Mouse (Mus musculus): Measurements from ENCODE around the gene Zfp583. TPM values are rescaled to one million over a fixed set of nuclear protein-coding genes. Genes with fewer than 3 reads are reported as not detected.
"Not testable (repeated sequence)": the region's sequence is repeated elsewhere in the genome, so short reads cannot be mapped to it uniquely, and the experiment has no call there.

Gene Zfp583
- polyA plus RNA-seq, 1 experiment from 2014 or later = 6.9 TPM

DNA sequence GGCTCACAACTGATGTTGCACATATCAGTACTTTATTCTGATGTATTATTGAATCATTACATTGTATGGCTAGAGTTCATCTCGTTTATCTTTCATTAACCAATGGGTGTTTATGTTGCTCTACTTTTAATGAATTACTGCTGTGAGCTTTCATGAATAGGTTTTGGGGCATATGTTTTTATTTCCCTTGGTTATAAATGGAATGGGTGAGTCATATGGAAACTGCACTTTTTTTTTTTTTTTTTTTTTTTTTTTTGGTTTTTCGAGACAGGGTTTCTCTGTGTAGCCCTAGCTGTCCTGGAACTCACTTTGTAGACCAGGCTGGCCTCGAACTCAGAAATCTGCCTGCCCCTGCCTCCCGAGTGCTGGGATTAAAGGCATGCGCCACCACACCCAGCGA lies 40.0 kb downstream of the Zfp583 start:
- H3K4me3 ChIP-seq (ENCODE audit: low read length); H3K4me1 ChIP-seq (replicated peaks; ENCODE audit: control insufficient read depth, insufficient read depth, low read length); H3K27me3 ChIP-seq (ENCODE audit: control insufficient read depth, insufficient read depth, low read depth, low read length); H3K9me3 ChIP-seq (ENCODE audit: control insufficient read depth, low read length); H3K4me2 ChIP-seq (ENCODE audit: low read depth, low read length); ATAC-seq (ENCODE audit: low read depth); H3K27ac ChIP-seq (ENCODE audit: low read length); H3K36me3 ChIP-seq (ENCODE audit: control insufficient read depth, insufficient read depth, low read length); H3K9ac ChIP-seq (ENCODE audit: low read length): not testable (repeated sequence)
- 87% methylated on average over 5 of the region's 6 CpGs for WGBS

DNA sequence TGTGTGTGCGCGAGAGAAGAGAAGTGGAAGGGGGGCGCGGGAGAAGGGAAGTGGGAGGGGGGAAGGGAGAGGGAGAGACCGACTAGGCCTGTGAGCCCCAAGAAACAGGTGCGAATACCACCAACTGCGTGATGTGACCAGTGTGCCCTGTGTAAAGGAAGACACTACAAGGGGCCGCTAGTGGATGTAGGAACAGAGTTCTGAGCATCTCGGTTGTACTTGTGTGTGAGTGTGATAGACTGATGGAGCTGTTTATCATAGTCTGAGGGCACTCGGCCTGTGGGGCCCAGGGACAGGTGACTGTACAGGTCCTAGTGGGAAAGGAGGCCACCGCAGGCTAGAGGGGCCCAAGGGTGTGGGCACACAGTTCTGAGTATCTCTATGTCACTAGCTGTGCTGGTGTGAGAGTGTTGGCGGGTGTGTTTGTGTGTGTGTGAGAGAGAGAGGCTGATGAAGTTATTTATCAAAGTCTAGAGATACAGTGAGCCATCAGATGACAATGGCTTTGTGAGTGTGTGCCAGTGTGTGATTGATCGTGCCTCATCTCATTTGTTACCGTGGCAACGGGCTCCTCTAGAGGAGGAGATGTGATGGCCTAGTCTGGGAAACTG lies 44.1 kb downstream of the Zfp583 start:
- H3K4me2 ChIP-seq (ENCODE audit: low read depth, low read length) = peak overlapping the region; percentile 76
- H3K9ac ChIP-seq (ENCODE audit: low read length) = peak overlapping the region; percentile 59
- no peak; the same call in none of the 2 replicates for ATAC-seq (ENCODE audit: low read depth)
- H3K9me3 ChIP-seq (ENCODE audit: control insufficient read depth, low read length) = no peaks in the 10 kb centered on the region
- H3K27ac ChIP-seq (ENCODE audit: low read length) = no peak overlapping the region
- H3K27me3 ChIP-seq (ENCODE audit: control insufficient read depth, insufficient read depth, low read depth, low read length) = no peaks in the 10 kb centered on the region
- no peaks in the 10 kb centered on the region for H3K36me3 ChIP-seq (ENCODE audit: control insufficient read depth, insufficient read depth, low read length)
- WGBS = 15% methylated on average over 15 of the region's 15 CpGs
- peaks cover 2% of the 10 kb centered on the region; the same call in 1 of the 2 replicates for H3K4me1 ChIP-seq (replicated peaks; ENCODE audit: control insufficient read depth, insufficient read depth, low read length)
- peak overlapping the region; percentile 64 for H3K4me3 ChIP-seq (ENCODE audit: low read length)

DNA sequence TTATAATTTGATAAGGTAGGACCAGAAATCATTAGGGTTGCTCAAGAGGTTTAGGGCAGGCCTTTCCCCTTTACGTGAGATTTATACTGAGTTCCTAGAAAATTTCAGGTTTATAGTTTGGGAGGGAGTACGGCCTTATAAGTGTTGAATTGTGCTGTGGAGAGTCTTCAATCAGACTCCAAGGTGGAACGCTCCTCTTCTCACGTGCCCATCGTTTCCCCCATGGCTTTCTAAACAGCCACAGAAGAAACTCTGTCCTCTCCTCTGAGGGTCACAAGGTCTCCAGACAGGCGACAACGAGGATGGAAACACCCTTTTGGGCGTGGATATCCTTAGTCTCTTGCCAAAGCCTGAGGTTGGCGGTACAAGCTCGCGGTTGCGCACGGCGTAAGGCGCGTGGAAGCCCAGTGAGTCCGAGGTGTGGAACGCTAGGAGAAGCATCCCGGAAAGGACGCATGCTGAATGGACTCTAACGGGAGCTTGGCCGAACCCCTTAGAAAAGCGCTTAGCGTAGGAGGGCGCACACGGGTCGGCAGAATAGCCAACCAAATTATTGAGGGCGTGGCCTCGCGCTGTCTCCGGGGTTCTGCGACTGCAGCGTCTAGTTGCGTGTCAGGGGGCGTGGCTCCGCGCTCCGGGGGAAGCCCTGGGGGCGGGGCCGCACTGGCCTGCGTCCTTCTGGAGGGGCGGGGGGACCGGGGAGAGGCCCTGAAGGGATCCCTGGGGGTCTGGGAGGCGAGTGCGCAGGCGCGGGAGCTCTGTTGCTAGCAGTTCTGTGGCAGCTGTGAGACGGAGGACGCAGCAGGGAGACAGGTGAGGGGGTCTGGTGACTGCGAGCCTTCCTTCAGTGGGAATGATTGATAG lies 45.0 kb downstream of the Zfp583 start, which contains the start of gene Zfp667:
TSS of gene Zfp667 (plus strand) at position 738 of the 864 bp plus-strand sequence.
- Histone ChIP-seq H3K27me3 (ENCODE audit: control insufficient read depth, insufficient read depth, low read depth, low read length) (no peaks in the 10 kb centered on the region), H3K9ac (ENCODE audit: low read length) (peak within 1 kb of the TSS; percentile 74), H3K27ac (ENCODE audit: low read length) (peak within 1 kb of the TSS; percentile 84), H3K4me1 (replicated peaks; ENCODE audit: control insufficient read depth, insufficient read depth, low read length) (peaks cover 2% of the 10 kb centered on the region; the same call in 1 of the 2 replicates), H3K36me3 (ENCODE audit: control insufficient read depth, insufficient read depth, low read length) (no peaks in the 10 kb centered on the region), H3K4me3 (ENCODE audit: low read length) (peak within 1 kb of the TSS; percentile 64), H3K9me3 (ENCODE audit: control insufficient read depth, low read length) (no peaks in the 10 kb centered on the region), H3K4me2 (ENCODE audit: low read depth, low read length) (peak within 1 kb of the TSS; percentile 76)
- peak; percentile 91 for ATAC-seq (ENCODE audit: low read depth)
- WGBS = 2% methylated on average over 50 of the region's 50 CpGs

DNA sequence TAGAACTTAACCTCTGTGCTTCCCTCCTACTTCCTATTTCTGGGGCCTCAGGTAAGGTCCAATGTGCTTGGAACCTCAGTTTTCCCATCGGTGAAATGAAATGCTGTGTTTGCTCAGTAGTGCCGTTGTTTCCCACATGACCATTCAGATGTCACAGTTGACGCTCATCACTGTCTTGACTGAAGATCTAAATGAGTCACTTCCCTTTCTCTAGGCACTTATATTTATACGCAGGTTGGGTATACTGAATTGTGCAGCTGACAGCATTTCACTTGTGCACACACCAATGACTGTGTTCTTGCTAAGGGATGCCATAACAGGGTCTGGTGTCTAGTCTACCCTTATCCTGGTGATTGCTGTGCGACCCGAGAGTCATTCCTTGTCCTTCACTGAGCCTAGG lies 45.7 kb downstream of the Zfp583 start:
- Histone ChIP-seq H3K27me3 (ENCODE audit: control insufficient read depth, insufficient read depth, low read depth, low read length) (no peaks in the 10 kb centered on the region), H3K9ac (ENCODE audit: low read length) (no peak overlapping the region), H3K36me3 (ENCODE audit: control insufficient read depth, insufficient read depth, low read length) (no peaks in the 10 kb centered on the region), H3K4me3 (ENCODE audit: low read length) (no peak overlapping the region), H3K9me3 (ENCODE audit: control insufficient read depth, low read length) (no peaks in the 10 kb centered on the region), H3K4me2 (ENCODE audit: low read depth, low read length) (no peak overlapping the region; the same call in 1 of the 2 replicates), H3K4me1 (replicated peaks; ENCODE audit: control insufficient read depth, insufficient read depth, low read length) (peaks cover 2% of the 10 kb centered on the region; the same call in 1 of the 2 replicates), H3K27ac (ENCODE audit: low read length) (no peak overlapping the region)
- WGBS = 80% methylated on average over 6 of the region's 6 CpGs
- no peak for ATAC-seq (ENCODE audit: low read depth)

DNA sequence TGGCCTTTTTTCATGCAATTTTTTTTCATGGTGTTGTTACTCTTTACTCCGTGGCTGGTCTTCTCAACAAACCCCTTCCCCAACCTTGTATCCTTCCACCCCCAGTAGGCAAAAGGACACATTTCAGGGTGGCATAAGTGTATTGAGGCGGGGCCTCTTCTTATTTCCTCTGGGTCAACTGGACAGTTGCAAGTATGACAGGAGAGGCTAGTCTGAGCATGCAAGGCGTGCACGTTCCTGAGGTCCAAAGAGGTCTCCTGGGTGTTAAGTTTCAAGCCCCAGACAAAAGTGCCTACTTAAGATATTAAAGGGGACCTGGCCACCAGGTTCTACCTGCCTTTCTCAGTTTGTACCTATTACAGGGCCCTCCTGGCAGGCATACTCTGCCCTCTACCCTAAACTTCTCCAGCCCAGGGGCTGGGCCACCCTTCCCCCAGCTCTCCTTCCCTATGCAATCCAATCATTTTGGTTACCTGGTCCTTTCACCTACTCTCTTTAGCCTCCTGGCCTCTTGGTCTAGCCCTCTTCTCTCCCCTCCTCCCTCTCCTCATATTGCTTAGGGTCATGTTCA lies 46.6 kb downstream of the Zfp583 start:
- WGBS = 76% methylated on average over 4 of the region's 4 CpGs
- H3K27me3 ChIP-seq (ENCODE audit: control insufficient read depth, insufficient read depth, low read depth, low read length) = no peaks in the 10 kb centered on the region

DNA sequence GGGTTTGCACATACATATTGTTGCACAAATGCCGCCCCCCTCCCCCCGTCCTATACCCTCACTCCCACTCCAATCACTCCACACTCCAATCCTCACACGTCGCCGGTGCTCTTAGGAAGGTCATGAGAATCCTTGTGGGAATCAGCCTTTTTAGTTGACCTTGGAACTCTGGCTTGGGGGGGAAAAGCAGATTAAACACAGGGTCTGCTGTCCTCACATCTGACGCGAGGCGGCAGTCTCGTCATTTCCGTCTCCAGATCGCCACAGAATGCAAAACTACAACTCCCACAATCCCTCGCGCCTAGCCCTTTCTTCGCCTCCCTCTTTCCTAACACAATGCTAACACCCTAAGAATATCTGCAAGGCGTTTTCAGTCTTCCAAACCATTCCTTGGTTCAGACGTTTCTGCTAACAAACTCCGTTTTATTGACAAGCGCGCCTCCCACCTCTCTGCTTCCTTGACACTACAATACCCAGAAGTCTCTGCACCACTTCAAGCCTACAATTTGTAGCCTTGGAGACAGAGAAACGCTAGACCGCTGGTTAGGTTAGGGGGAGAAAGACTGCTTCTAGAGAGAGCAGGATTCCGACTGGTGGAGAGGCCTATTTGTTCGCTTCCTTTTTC lies 47.5 kb downstream of the Zfp583 start:
- Histone ChIP-seq H3K9me3 (ENCODE audit: control insufficient read depth, low read length) (no peaks in the 10 kb centered on the region), H3K36me3 (ENCODE audit: control insufficient read depth, insufficient read depth, low read length) (no peaks in the 10 kb centered on the region), H3K27ac (ENCODE audit: low read length) (peak overlapping the region; percentile 95), H3K27me3 (ENCODE audit: control insufficient read depth, insufficient read depth, low read depth, low read length) (no peaks in the 10 kb centered on the region), H3K4me1 (replicated peaks; ENCODE audit: control insufficient read depth, insufficient read depth, low read length) (peaks cover 2% of the 10 kb centered on the region; the same call in 1 of the 2 replicates), H3K9ac (ENCODE audit: low read length) (peak overlapping the region; percentile 82), H3K4me3 (ENCODE audit: low read length) (peak overlapping the region; percentile 77), H3K4me2 (ENCODE audit: low read depth, low read length) (peak overlapping the region; percentile 68)
- peak; percentile 64 for ATAC-seq (ENCODE audit: low read depth)
- WGBS = under 1% methylated on average over 23 of the region's 23 CpGs

More for the DNA sequence above, 46.6 kb downstream of the Zfp583 start:
- Histone ChIP-seq H3K36me3 (ENCODE audit: control insufficient read depth, insufficient read depth, low read length) (no peaks in the 10 kb centered on the region), H3K27ac (ENCODE audit: low read length) (no peak overlapping the region), H3K9me3 (ENCODE audit: control insufficient read depth, low read length) (no peaks in the 10 kb centered on the region), H3K4me3 (ENCODE audit: low read length) (no peak overlapping the region), H3K9ac (ENCODE audit: low read length) (no peak overlapping the region), H3K4me2 (ENCODE audit: low read depth, low read length) (no peak overlapping the region), H3K4me1 (replicated peaks; ENCODE audit: control insufficient read depth, insufficient read depth, low read length) (peaks cover 2% of the 10 kb centered on the region; the same call in 1 of the 2 replicates)
- ATAC-seq (ENCODE audit: low read depth) = no peak

DNA sequence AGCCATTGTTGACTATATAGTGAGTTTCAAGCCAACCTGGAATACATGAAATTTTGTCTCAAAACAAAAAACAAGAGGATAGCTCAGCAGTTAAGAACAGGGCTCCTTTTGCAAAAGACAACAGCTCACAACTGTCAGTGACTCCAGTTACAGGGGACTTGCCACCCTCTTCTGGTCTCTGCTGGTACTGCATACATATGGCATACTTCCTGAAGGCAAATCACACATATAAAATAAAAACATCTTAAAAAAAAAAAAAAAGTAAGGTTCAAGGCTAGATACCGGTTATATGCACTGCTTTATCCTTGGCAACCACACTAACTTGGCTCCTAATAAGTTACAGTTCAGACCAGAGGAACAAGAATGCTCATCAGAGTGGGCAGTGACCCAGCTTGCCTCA lies 48.3 kb downstream of the Zfp583 start:
- Histone ChIP-seq H3K4me1 (replicated peaks; ENCODE audit: control insufficient read depth, insufficient read depth, low read length) (peaks cover 2% of the 10 kb centered on the region; the same call in 1 of the 2 replicates), H3K9me3 (ENCODE audit: control insufficient read depth, low read length) (no peaks in the 10 kb centered on the region), H3K27me3 (ENCODE audit: control insufficient read depth, insufficient read depth, low read depth, low read length) (no peaks in the 10 kb centered on the region), H3K4me3 (ENCODE audit: low read length) (peak overlapping the region; percentile 77), H3K36me3 (ENCODE audit: control insufficient read depth, insufficient read depth, low read length) (no peaks in the 10 kb centered on the region), H3K27ac (ENCODE audit: low read length) (peak overlapping the region; percentile 95; the same call in 1 of the 2 replicates), H3K9ac (ENCODE audit: low read length) (peak overlapping the region; percentile 82), H3K4me2 (ENCODE audit: low read depth, low read length) (peak overlapping the region; percentile 68)
- WGBS = 0% methylated on average over 1 of the region's 1 CpGs
- no peak for ATAC-seq (ENCODE audit: low read depth)

DNA sequence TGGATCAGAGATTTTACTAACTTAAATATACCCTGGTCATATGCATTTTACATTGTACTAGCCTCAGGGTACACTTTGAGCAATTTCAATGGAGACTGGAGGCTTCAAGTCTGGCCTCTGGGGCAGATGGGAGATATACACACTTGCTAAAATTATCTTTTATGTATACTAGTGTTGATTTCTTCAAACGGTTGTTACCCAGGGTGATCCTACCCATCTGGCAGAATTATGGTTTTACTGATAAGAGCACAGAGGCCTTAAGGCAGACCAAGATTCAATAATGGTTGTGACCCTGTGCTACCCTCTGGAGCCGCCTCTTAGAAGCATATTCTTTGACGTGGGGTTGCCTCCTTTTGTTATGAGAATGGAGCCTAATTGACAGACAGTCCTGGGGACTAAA lies 53.2 kb downstream of the Zfp583 start:
- Histone ChIP-seq H3K27ac (ENCODE audit: low read length) (no peak overlapping the region), H3K4me2 (ENCODE audit: low read depth, low read length) (no peak overlapping the region), H3K9me3 (ENCODE audit: control insufficient read depth, low read length) (no peaks in the 10 kb centered on the region), H3K4me3 (ENCODE audit: low read length) (no peak overlapping the region), H3K4me1 (replicated peaks; ENCODE audit: control insufficient read depth, insufficient read depth, low read length) (no peaks in the 10 kb centered on the region), H3K9ac (ENCODE audit: low read length) (no peak overlapping the region), H3K27me3 (ENCODE audit: control insufficient read depth, insufficient read depth, low read depth, low read length) (no peaks in the 10 kb centered on the region), H3K36me3 (ENCODE audit: control insufficient read depth, insufficient read depth, low read length) (no peaks in the 10 kb centered on the region)
- no peak for ATAC-seq (ENCODE audit: low read depth)
- WGBS = 30% methylated on average over 3 of the region's 3 CpGs

Data from lung, embryonic 16.5 days (tissue).